Mouse (Mus musculus) pancreas, adult 10 weeks (tissue): ENCODE results near the gene Fam149a. TPM values are rescaled to one million over a fixed set of nuclear protein-coding genes. Genes with fewer than 3 reads are reported as not detected.

Experiments
- polyA plus RNA-seq: library from polyadenylated mRNA; stranded (reverse); fragments of 350-450 nt; fragmentation: Illumina TruSeq; extraction: RNeasy Lipid Tissue Mini Kit (QIAGEN cat#74804); gene quantifications from one replicate; pipeline ENCODE4 v1.2.3, GENCODE M21; 2015; ENCODE audit warnings: low read depth, low replicate concordance; ENCODE audit not compliant: insufficient read depth

Gene Fam149a
- 5.3 TPM for polyA plus RNA-seq

GRCm38 (mm10) chr8:45381963-45382347 lies at the start of gene Fam149a:
Gene Fam149a, minus strand, starts transcription at chr8:45382291.

GRCm38 (mm10) chr8:45410882-45411281 lies 28.8 kb upstream of the Fam149a start, which contains the start of gene Tlr3:
Gene Tlr3, minus strand, starts transcription at chr8:45411080.

GRCm38 (mm10) chr8:45332685-45333409 lies 49.2 kb downstream of the Fam149a start, which contains the start of gene Cyp4v3:
Gene Cyp4v3, minus strand, starts transcription at chr8:45333216.

GRCm38 (mm10) chr8:45308366-45308765 lies 73.7 kb downstream of the Fam149a start, which contains the start of gene Gm45753:
Gene Gm45753, minus strand, starts transcription at chr8:45308466.

GRCm38 (mm10) chr8:45294687-45295086 lies 87.4 kb downstream of the Fam149a start, which contains the start of gene Klkb1:
Gene Klkb1, minus strand, starts transcription at chr8:45294859.

Other genes with a start within 250 kb of the Fam149a start
- not detected for gene F11, start 120.3 kb downstream of the Fam149a start, polyA plus RNA-seq
- not detected for gene Klkb1, start 87.4 kb downstream of the Fam149a start, polyA plus RNA-seq
- not detected for gene Gm45753, start 73.8 kb downstream of the Fam149a start, polyA plus RNA-seq
- 3.6 TPM for gene Cyp4v3, start 49.1 kb downstream of the Fam149a start, polyA plus RNA-seq
- gene Tlr3, start 28.8 kb upstream of the Fam149a start, polyA plus RNA-seq = 3.3 TPM
- gene Sorbs2, start 125.5 kb upstream of the Fam149a start, polyA plus RNA-seq = 20.5 TPM